Mouse (Mus musculus) heart, embryonic 10.5 days (tissue): ENCODE data around the gene Ptpn20. TPM values are rescaled to one million over a fixed set of nuclear protein-coding genes. Genes with fewer than 3 reads are reported as not detected.
A peak's percentile ranks its signal among the peaks of the same experiment; 100 is the strongest.

Source experiments
- DNase-seq: peaks from one replicate; pipeline ENCODE4 v3.0.0-alpha.2; 2017; ENCODE audit warnings: low spot score
- H3K27ac ChIP-seq: fragments of 300-500 bp; sonication (generic); 2 replicates; pipeline ENCODE4 v1.5.1; 2016; ENCODE audit warnings: mild to moderate bottlenecking
- H3K27me3 ChIP-seq: fragments of 300-500 bp; sonication (generic); 2 replicates; pipeline ENCODE4 v1.6.1; 2016; ENCODE audit warnings: mild to moderate bottlenecking; ENCODE audit not compliant: poor library complexity, insufficient read depth, severe bottlenecking
- H3K36me3 ChIP-seq: fragments of 300-500 bp; sonication (generic); 2 replicates; pipeline ENCODE4 v1.6.1; 2016; ENCODE audit warnings: mild to moderate bottlenecking, moderate library complexity
- H3K4me1 ChIP-seq: fragments of 300-500 bp; sonication (generic); 2 replicates; pipeline ENCODE4 v1.6.1; 2016; ENCODE audit warnings: mild to moderate bottlenecking
- H3K4me3 ChIP-seq: fragments of 300-500 bp; sonication (generic); 2 replicates; pipeline ENCODE4 v1.5.1; 2016; ENCODE audit warnings: mild to moderate bottlenecking, moderate library complexity
- H3K9me3 ChIP-seq: fragments of 300-500 bp; sonication (generic); 2 replicates; pipeline ENCODE4 v1.6.1; 2016; ENCODE audit warnings: mild to moderate bottlenecking, moderate library complexity
- WGBS: fragments of 180-500 bp; shearing (Covaris S2); methylation state at CpG from one replicate; pipeline ENCODE4 v1.1.7; 2016; 5-methylcytosine and 5-hydroxymethylcytosine counted together
- polyA plus RNA-seq: library from polyadenylated mRNA; unstranded; fragments of >200 nt; fragmentation: Nextera tagmentation; extraction: Ambion mirVana; gene quantifications from 2 replicates; pipeline ENCODE4 v1.2.1, GENCODE M21; 2016

Gene Ptpn20
- polyA plus RNA-seq, 1 experiment from 2014 or later, result 0.23 TPM

GRCm38 (mm10) chr14:33682768-33683167 lies 93.8 kb downstream of the Ptpn20 start:
- Histone ChIP-seq H3K9me3 (no peaks in the 10 kb centered on the region), H3K4me3 (no peak overlapping the region), H3K27me3 (peaks cover 26% of the 10 kb centered on the region; the same call in 1 of the 2 replicates), H3K27ac (peak overlapping the region; percentile 17; the same call in 1 of the 2 replicates), H3K4me1 (peaks cover 30% of the 10 kb centered on the region), H3K36me3 (no peaks in the 10 kb centered on the region)
- DNase-seq, result no peak
- WGBS, result 31% methylated on average over 2 of the region's 2 CpGs

DNA sequence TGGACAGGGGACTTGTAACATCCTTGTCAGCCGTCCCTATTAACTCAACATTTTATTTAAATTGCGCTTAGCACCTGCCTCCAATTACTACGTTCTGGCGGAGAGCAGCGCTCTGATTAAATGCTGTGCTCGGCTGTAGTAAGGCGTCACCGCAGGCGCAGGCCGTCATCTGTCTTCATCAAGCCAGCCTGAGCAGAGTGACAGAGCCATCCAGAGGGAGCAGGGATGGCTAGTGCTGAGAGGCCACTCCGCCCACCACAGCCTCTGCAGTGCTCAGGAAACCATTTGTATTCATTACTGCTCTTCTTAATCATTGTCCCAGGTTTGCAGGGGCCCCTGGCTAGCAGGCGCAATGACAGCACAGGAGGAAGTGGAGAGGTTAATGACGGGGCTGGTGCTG lies 94.7 kb downstream of the Ptpn20 start:
- H3K4me1 ChIP-seq, result peaks cover 39% of the 10 kb centered on the region
- no peak overlapping the region for H3K4me3 ChIP-seq
- H3K27ac ChIP-seq, result no peak overlapping the region
- no peaks in the 10 kb centered on the region for H3K36me3 ChIP-seq
- DNase-seq, result no peak
- H3K27me3 ChIP-seq, result peaks cover 16% of the 10 kb centered on the region; the same call in 1 of the 2 replicates
- 43% methylated on average over 13 of the region's 13 CpGs for WGBS
- H3K9me3 ChIP-seq, result no peaks in the 10 kb centered on the region

- WGBS, result 13% methylated on average over 6 of the region's 6 CpGs
- Histone ChIP-seq H3K4me3 (no peak overlapping the region), H3K4me1 (peaks cover 42% of the 10 kb centered on the region), H3K27ac (peak overlapping the region; percentile 70), H3K27me3 (peaks cover 25% of the 10 kb centered on the region), H3K36me3 (no peaks in the 10 kb centered on the region), H3K9me3 (no peaks in the 10 kb centered on the region)
- DNase-seq, result peak; percentile 84
Measured at GRCm38 (mm10) chr14:33687444-33688028, 98.5 kb downstream of the Ptpn20 start.

- H3K27me3 ChIP-seq, result peaks cover 33% of the 10 kb centered on the region
- H3K27ac ChIP-seq, result 0 out of 2 replicates have a peak overlapping the region, but pooled peaks have one; percentile 2
- H3K9me3 ChIP-seq, result no peaks in the 10 kb centered on the region
- H3K4me1 ChIP-seq, result peaks cover 28% of the 10 kb centered on the region
- no peaks in the 10 kb centered on the region for H3K36me3 ChIP-seq
- DNase-seq, result peak; percentile 72
- H3K4me3 ChIP-seq, result no peak overlapping the region
Measured at GRCm38 (mm10) chr14:33689044-33689443, 100.0 kb downstream of the Ptpn20 start.

Other genes starting within 250 kb of the Ptpn20 start
- gene Mapk8, start 142.0 kb upstream of the Ptpn20 start, polyA plus RNA-seq, result 14.9 and 19.0 TPM in 2 replicates
- 0.05 and 0.09 TPM in 2 replicates for gene Frmpd2, start 117.5 kb upstream of the Ptpn20 start, polyA plus RNA-seq